Mouse (Mus musculus) heart, embryonic 14.5 days (tissue): Measurements from ENCODE around the gene Crip2. TPM values are rescaled to one million over a fixed set of nuclear protein-coding genes. Genes with fewer than 3 reads are reported as not detected.
A peak's percentile ranks its signal among the peaks of the same experiment; 100 is the strongest.

Experiments used
- ATAC-seq: fragments of 200-750 bp; cut with Nextera tagmentation; 2 replicates; pipeline ENCODE4 v1.8.0; 2017; ENCODE audit warnings: low read depth, moderate TSS enrichment; ENCODE audit not compliant: insufficient number of reproducible peaks, insufficient read depth, low FRiP score
- H3K27ac ChIP-seq, 2 experiments: fragments of 200-500 bp in 1 of 2; fragments of 300-500 bp in 1 of 2; sonication (generic) in 1 of 2; replicated peaks in 1 of 2; 2 replicates each; pipeline ENCODE4 v1.5.1; 2012 to 2014; ENCODE audit warnings: low read depth in 2 of 2, low read length in 2 of 2, control low read depth in 1 of 2, mild to moderate bottlenecking in 1 of 2, mixed read lengths in 1 of 2; ENCODE audit not compliant: control insufficient read depth in 1 of 2, insufficient read depth in 1 of 2
- H3K27me3 ChIP-seq: fragments of 300-500 bp; sonication (generic); 2 replicates; pipeline ENCODE4 v1.6.1; 2014; ENCODE audit warnings: mild to moderate bottlenecking, low read length, control low read depth; ENCODE audit not compliant: control insufficient read depth, insufficient read depth
- H3K36me3 ChIP-seq: fragments of 300-500 bp; sonication (generic); 2 replicates; pipeline ENCODE4 v1.6.1; 2014; ENCODE audit warnings: mild to moderate bottlenecking, control low read depth, low read length, mixed read lengths; ENCODE audit not compliant: control insufficient read depth, insufficient read depth
- H3K4me1 ChIP-seq, 2 experiments: fragments of 200-500 bp in 1 of 2; fragments of 300-500 bp in 1 of 2; sonication (generic) in 1 of 2; 2 replicates each; pipeline ENCODE4 v1.6.1; 2012 to 2014; ENCODE audit warnings: low read length in 2 of 2, control low read depth in 1 of 2, mixed read lengths in 1 of 2; ENCODE audit not compliant: control insufficient read depth in 2 of 2, insufficient read depth in 2 of 2
- H3K4me2 ChIP-seq: fragments of 300-500 bp; sonication (generic); 2 replicates; pipeline ENCODE4 v1.6.1; 2014; ENCODE audit warnings: mild to moderate bottlenecking, low read length
- H3K4me3 ChIP-seq, 2 experiments: fragments of 200-500 bp in 1 of 2; fragments of 300-500 bp in 1 of 2; sonication (generic) in 1 of 2; 2 replicates each; pipeline ENCODE4 v1.5.1; 2012 to 2014; ENCODE audit warnings: low read length in 2 of 2, mild to moderate bottlenecking in 2 of 2, control low read depth in 1 of 2, low read depth in 1 of 2, moderate library complexity in 1 of 2; ENCODE audit not compliant: control insufficient read depth in 1 of 2, insufficient read depth in 1 of 2
- H3K9ac ChIP-seq: fragments of 300-500 bp; sonication (generic); 2 replicates; pipeline ENCODE4 v1.6.1; 2014; ENCODE audit warnings: mild to moderate bottlenecking, low read length
- H3K9me3 ChIP-seq: fragments of 300-500 bp; sonication (generic); 2 replicates; pipeline ENCODE4 v1.6.1; 2016; ENCODE audit warnings: low read length, control low read depth; ENCODE audit not compliant: control insufficient read depth
- WGBS: fragments of 180-500 bp; shearing (Covaris S2); extraction: QIAGEN DNeasy Blood & Tissue Kit; methylation state at CpG from one replicate; pipeline ENCODE4 v1.1.7; 2014; 5-methylcytosine and 5-hydroxymethylcytosine counted together
- polyA plus RNA-seq: library from polyadenylated mRNA; unstranded; fragments of >200 nt; fragmentation: Nextera tagmentation; extraction: Ambion mirVana; gene quantifications from 2 replicates; pipeline ENCODE4 v1.2.1, GENCODE M21; 2014

Gene Crip2
- polyA plus RNA-seq, 1 experiment from 2014 or later = 1,706 TPM

- no peak overlapping the region for H3K4me3 ChIP-seq
- no peaks in the 10 kb centered on the region for H3K9me3 ChIP-seq
- no peaks in the 10 kb centered on the region for H3K27me3 ChIP-seq
- no peak overlapping the region for H3K9ac ChIP-seq
- no peak overlapping the region for H3K27ac ChIP-seq
- no peak for ATAC-seq
- H3K4me1 ChIP-seq = peaks cover 53 to 62% of the 10 kb centered on the region in 2 experiments
- 56% methylated on average over 4 of the region's 4 CpGs for WGBS
- no peak overlapping the region for H3K4me2 ChIP-seq
- peaks cover 18% of the 10 kb centered on the region for H3K36me3 ChIP-seq
Measured at GRCm38 (mm10) chr12:113150591-113150990, 10.6 kb downstream of the Crip2 start.

- Histone ChIP-seq H3K27me3 (no peaks in the 10 kb centered on the region), H3K9ac (no peak overlapping the region), H3K36me3 (peaks cover 14% of the 10 kb centered on the region; the same call in 1 of the 2 replicates), H3K27ac (peak overlapping the region in 1 of 2 experiments; percentile 25; a peak in 1 of 4 replicates), H3K4me3 (peak overlapping the region in 1 of 2 experiments; percentile 58; a peak in 1 of 4 replicates), H3K9me3 (no peaks in the 10 kb centered on the region), H3K4me2 (peak overlapping the region; percentile 91; the same call in 1 of the 2 replicates), H3K4me1 (peaks cover 48 to 58% of the 10 kb centered on the region in 2 experiments)
- ATAC-seq = no peak
- WGBS = 53% methylated on average over 8 of the region's 8 CpGs
Measured at GRCm38 (mm10) chr12:113151046-113151445, 11.0 kb downstream of the Crip2 start.

- H3K4me1 ChIP-seq = peaks cover 41 to 53% of the 10 kb centered on the region in 2 experiments
- ATAC-seq = 0 out of 2 replicates have a peak, but pooled peaks have one; percentile 9
- H3K4me2 ChIP-seq = peak overlapping the region; percentile 91
- H3K9ac ChIP-seq = peak overlapping the region; percentile 79
- H3K27me3 ChIP-seq = no peaks in the 10 kb centered on the region
- H3K4me3 ChIP-seq = peak overlapping the region; percentile 47 to 58
- H3K36me3 ChIP-seq = 0 out of 2 replicates have a peak, but pooled peaks cover 8% of the 10 kb centered on the region
- H3K27ac ChIP-seq = peak overlapping the region in 1 of 2 experiments; percentile 25; a peak in 1 of 4 replicates
- whole genome bisulfite sequencing = under 1% methylated on average over 36 of the region's 36 CpGs
- no peaks in the 10 kb centered on the region for H3K9me3 ChIP-seq
Measured at GRCm38 (mm10) chr12:113151661-113152271, 11.7 kb downstream of the Crip2 start.

- Histone ChIP-seq H3K36me3 (0 out of 2 replicates have a peak, but pooled peaks cover 3% of the 10 kb centered on the region), H3K4me2 (peak overlapping the region; percentile 91), H3K4me1 (peaks cover 41 to 53% of the 10 kb centered on the region in 2 experiments), H3K9ac (peak overlapping the region; percentile 79), H3K27me3 (no peaks in the 10 kb centered on the region), H3K27ac (0 out of 4 replicates have a peak overlapping the region, but pooled peaks of 1 of the 2 experiments have one; percentile 25), H3K9me3 (no peaks in the 10 kb centered on the region), H3K4me3 (peak overlapping the region; percentile 47 to 58)
- 9% methylated on average over 19 of the region's 19 CpGs for WGBS
- no peak for ATAC-seq
Measured at GRCm38 (mm10) chr12:113152272-113152661, 12.2 kb downstream of the Crip2 start.

GRCm38 (mm10) chr12:113152991-113153525 lies 13.0 kb downstream of the Crip2 start:
- H3K36me3 ChIP-seq = 0 out of 2 replicates have a peak, but pooled peaks cover under 1% of the 10 kb centered on the region
- peak overlapping the region in 1 of 2 experiments; percentile 58; a peak in 3 of 4 replicates for H3K4me3 ChIP-seq
- ATAC-seq = no peak
- H3K27ac ChIP-seq = no peak overlapping the region
- no peaks in the 10 kb centered on the region for H3K9me3 ChIP-seq
- peak overlapping the region; percentile 79; the same call in 1 of the 2 replicates for H3K9ac ChIP-seq
- H3K4me2 ChIP-seq = peak overlapping the region; percentile 91
- WGBS = 72% methylated on average over 6 of the region's 6 CpGs
- no peaks in the 10 kb centered on the region for H3K27me3 ChIP-seq
- H3K4me1 ChIP-seq = peaks cover 34 to 47% of the 10 kb centered on the region in 2 experiments

- Histone ChIP-seq H3K36me3 (0 out of 2 replicates have a peak, but pooled peaks cover 3% of the 10 kb centered on the region), H3K9ac (no peak overlapping the region), H3K4me3 (no peak overlapping the region), H3K27me3 (no peaks in the 10 kb centered on the region), H3K4me1 (peaks cover 28 to 39% of the 10 kb centered on the region in 2 experiments), H3K9me3 (no peaks in the 10 kb centered on the region), H3K27ac (no peak overlapping the region), H3K4me2 (no peak overlapping the region)
- no peak for ATAC-seq
- WGBS = 90% methylated on average over 7 of the region's 7 CpGs
Measured at GRCm38 (mm10) chr12:113153971-113154370, 13.9 kb downstream of the Crip2 start.

GRCm38 (mm10) chr12:113154747-113155075 lies 14.7 kb downstream of the Crip2 start:
- Histone ChIP-seq H3K4me3 (peak overlapping the region; percentile 41 to 61; a peak in 2 of 4 replicates), H3K27ac (peak overlapping the region; percentile 83 to 84), H3K9me3 (no peaks in the 10 kb centered on the region), H3K9ac (peak overlapping the region; percentile 78), H3K4me1 (peaks cover 25 to 35% of the 10 kb centered on the region in 2 experiments), H3K4me2 (peak overlapping the region; percentile 81), H3K36me3 (0 out of 2 replicates have a peak, but pooled peaks cover 3% of the 10 kb centered on the region), H3K27me3 (no peaks in the 10 kb centered on the region)
- 73% methylated on average over 6 of the region's 6 CpGs for WGBS
- no peak for ATAC-seq
